8 mouse cellular contexts compared by ENCODE assay signal in the genomic region with DNA sequence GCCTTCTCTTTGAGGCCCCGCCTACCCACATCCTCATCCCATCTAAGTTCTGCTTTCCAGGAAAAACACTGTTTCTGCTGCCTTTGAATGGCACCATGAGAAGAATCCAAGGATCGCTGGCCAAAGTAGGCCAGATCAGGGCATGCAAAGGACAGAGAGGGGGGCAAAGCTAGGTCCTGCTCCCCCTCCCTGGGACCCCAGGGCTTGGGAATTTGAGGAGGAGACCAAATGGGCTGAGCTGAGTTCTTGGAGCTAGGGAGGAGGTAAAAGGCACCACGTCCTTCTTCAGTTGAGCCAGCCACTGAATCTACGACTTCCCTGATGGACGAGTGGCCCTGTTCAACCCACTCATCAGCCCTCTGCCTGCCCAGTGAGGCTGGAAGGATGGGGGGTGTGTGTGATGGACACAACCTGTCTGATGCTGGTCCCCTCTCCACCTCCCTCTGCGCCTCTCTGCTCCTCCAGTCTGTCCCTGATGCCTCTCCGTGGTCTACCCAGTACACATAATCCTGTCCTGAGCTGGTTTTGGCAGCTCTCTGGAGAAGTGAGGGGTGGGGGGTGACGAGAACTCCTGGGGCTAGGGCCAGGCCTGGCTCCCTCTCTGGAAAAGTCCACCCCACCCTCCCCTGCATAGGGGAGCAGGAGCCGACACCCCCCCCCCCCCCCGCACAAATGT. TPM values are rescaled to one million over a fixed set of nuclear protein-coding genes. Genes with fewer than 3 reads are reported as not detected.
DNase-seq lines count a peak whose midpoint lies in the region; ATAC-seq and TF ChIP-seq lines count a peak whose summit lies in the region.

No protein-coding gene starts in this region.

- H3K4me1 ChIP-seq in embryonic facial prominence, embryonic 10.5 days = peaks cover 81% of the 10 kb centered on the region
- peaks cover 41% of the 10 kb centered on the region for H3K4me1 ChIP-seq in heart, postnatal 0 days (ENCODE audit: control insufficient read depth, insufficient read depth)
- H3K4me1 ChIP-seq in liver, embryonic 15.5 days (replicated peaks) = peaks cover 27% of the 10 kb centered on the region

- no peak overlapping the region; the same call in 1 of the 2 replicates for H3K27ac ChIP-seq in embryonic facial prominence, embryonic 10.5 days (replicated peaks)
- peak overlapping the region; percentile 96 for H3K27ac ChIP-seq in heart, postnatal 0 days (ENCODE audit: low read depth)
- H3K27ac ChIP-seq in liver, embryonic 15.5 days (replicated peaks) = no peak overlapping the region
- no peak overlapping the region for H3K27ac ChIP-seq in layer of hippocampus, adult 2 months

- H3K4me2 ChIP-seq in heart, postnatal 0 days (ENCODE audit: low read depth, low read length) = peak overlapping the region; percentile 75
- H3K4me2 ChIP-seq in liver, embryonic 15.5 days = peak overlapping the region; percentile 77; the same call in 1 of the 2 replicates

- H3K9me3 ChIP-seq in embryonic facial prominence, embryonic 10.5 days = no peaks in the 10 kb centered on the region
- H3K9me3 ChIP-seq in heart, postnatal 0 days (replicated peaks; ENCODE audit: control insufficient read depth, low read length) = no peaks in the 10 kb centered on the region
- no peaks in the 10 kb centered on the region for H3K9me3 ChIP-seq in liver, embryonic 15.5 days (replicated peaks)

- no peak for ATAC-seq in heart, postnatal 0 days (ENCODE audit: insufficient read depth, low read depth)
- ATAC-seq in liver, embryonic 15.5 days (ENCODE audit: insufficient read depth) = no peak

- peaks cover 21% of the 10 kb centered on the region for H3K27me3 ChIP-seq in embryonic facial prominence, embryonic 10.5 days (replicated peaks; ENCODE audit: low read depth, poor library complexity, severe bottlenecking)
- H3K27me3 ChIP-seq in heart, postnatal 0 days (ENCODE audit: control insufficient read depth, insufficient read depth, low read length) = no peaks in the 10 kb centered on the region
- H3K27me3 ChIP-seq in liver, embryonic 15.5 days = peaks cover 52% of the 10 kb centered on the region

- H3K36me3 ChIP-seq in embryonic facial prominence, embryonic 10.5 days (replicated peaks) = peaks cover 6% of the 10 kb centered on the region; the same call in 1 of the 2 replicates
- H3K36me3 ChIP-seq in heart, postnatal 0 days (replicated peaks; ENCODE audit: control insufficient read depth, insufficient read depth, low read length) = peaks cover 5% of the 10 kb centered on the region
- no peaks in the 10 kb centered on the region for H3K36me3 ChIP-seq in liver, embryonic 15.5 days (replicated peaks)

- DNase-seq in gastrocnemius, postnatal 25 days = peak; percentile 42
- no peak for DNase-seq in gastrocnemius, postnatal 10 days
- DNase-seq in embryonic facial prominence, embryonic 10.5 days (ENCODE audit: low spot score) = no peak
- no peak for DNase-seq in heart, postnatal 0 days (ENCODE audit: low spot score)
- no peak for DNase-seq in right cerebral cortex, postnatal 14 days
- DNase-seq in layer of hippocampus, adult 2 months (ENCODE audit: low spot score in 2 of 2) = no peak
- no peak for DNase-seq in right cerebral cortex, adult 18-20 months

- TF ChIP-seq EP300 in heart, postnatal 0 days (IDR thresholded peaks at IDR 0.05; ENCODE audit: low read depth) = no peak

- H3K4me3 ChIP-seq in embryonic facial prominence, embryonic 10.5 days = peak overlapping the region; percentile 62
- peak overlapping the region; percentile 57 for H3K4me3 ChIP-seq in heart, postnatal 0 days (ENCODE audit: low read depth, low read length)
- H3K4me3 ChIP-seq in liver, embryonic 15.5 days (replicated peaks) = no peak overlapping the region
- H3K4me3 ChIP-seq in layer of hippocampus, adult 2 months = no peak overlapping the region; the same call in 1 of the 2 replicates

- no peak for TF ChIP-seq CTCF in heart, postnatal 0 days (IDR thresholded peaks at IDR 0.05; ENCODE audit: low read depth)
- TF ChIP-seq CTCF in layer of hippocampus, adult 2 months (conservative IDR thresholded peaks at IDR 0.05) = no peak

- WGBS in embryonic facial prominence, embryonic 10.5 days = 36% methylated on average over 10 of the region's 10 CpGs
- 48% methylated on average over 8 of the region's 10 CpGs for WGBS in heart, postnatal 0 days
- 52% methylated on average over 10 of the region's 10 CpGs for WGBS in liver, embryonic 15.5 days (ENCODE audit: insufficient replicate concordance)

- peak overlapping the region; percentile 69 for H3K9ac ChIP-seq in heart, postnatal 0 days (replicated peaks; ENCODE audit: low read depth, low read length)
- no peak overlapping the region for H3K9ac ChIP-seq in liver, embryonic 15.5 days

RNA-seq across cellular contexts. Expression of a gene that starts 1.1 kb away (rescaled TPM):
- 10 to 100 TPM; 21.3 to 37.2 TPM for total RNA-seq in gastrocnemius, postnatal 25 days (2021)
- 10 to 100 TPM; 23.9 to 26.3 TPM for total RNA-seq in gastrocnemius, postnatal 10 days (2021)
- polyA plus RNA-seq in embryonic facial prominence, embryonic 10.5 days (2016; fragmentation: Nextera tagmentation; extraction: Ambion mirVana) = 1.00 and 1.6 TPM in 2 replicates
- 20.2 and 23.8 TPM in 2 replicates for total RNA-seq in heart, postnatal 0 days (2014; rRNA removed; ENCODE audit: low replicate concordance)
- polyA plus RNA-seq in heart, postnatal 0 days (2015; fragmentation: Nextera tagmentation; extraction: Ambion mirVana) = 7.5 and 11.2 TPM in 2 replicates
- polyA plus RNA-seq in liver, embryonic 15.5 days (2015; fragmentation: Nextera tagmentation; extraction: Ambion mirVana) = 0.79 and 1.0 TPM in 2 replicates
- total RNA-seq in layer of hippocampus, adult 2 months (2021) = 1 to 10 TPM; 7.0 to 7.9 TPM

RNA-seq across cellular contexts. Expression of a gene that starts 28.0 kb away (rescaled TPM):
- 100 to 1,000 TPM; 111 to 133 TPM for total RNA-seq in gastrocnemius, postnatal 25 days (2021)
- 100 to 1,000 TPM in 1 of 2 experiments, 10 to 100 TPM in 1; 96.8 to 111 TPM for total RNA-seq in gastrocnemius, postnatal 10 days (2021)
- 49.5 and 50.0 TPM in 2 replicates for polyA plus RNA-seq in embryonic facial prominence, embryonic 10.5 days (2016; fragmentation: Nextera tagmentation; extraction: Ambion mirVana)
- total RNA-seq in heart, postnatal 0 days (2014; rRNA removed; ENCODE audit: low replicate concordance) = 213 and 278 TPM in 2 replicates
- 50.1 and 51.9 TPM in 2 replicates for polyA plus RNA-seq in heart, postnatal 0 days (2015; fragmentation: Nextera tagmentation; extraction: Ambion mirVana)
- polyA plus RNA-seq in liver, embryonic 15.5 days (2015; fragmentation: Nextera tagmentation; extraction: Ambion mirVana) = 34.8 and 39.0 TPM in 2 replicates
- 10 to 100 TPM; 49.6 to 55.2 TPM for total RNA-seq in layer of hippocampus, adult 2 months (2021)

RNA-seq across cellular contexts. Expression of a gene that starts 52.7 kb away (rescaled TPM):
- 10 to 100 TPM; 14.0 to 26.6 TPM for total RNA-seq in gastrocnemius, postnatal 25 days (2021)
- 10 to 100 TPM; 19.7 to 29.7 TPM for total RNA-seq in gastrocnemius, postnatal 10 days (2021)
- 9.7 and 10.9 TPM in 2 replicates for polyA plus RNA-seq in embryonic facial prominence, embryonic 10.5 days (2016; fragmentation: Nextera tagmentation; extraction: Ambion mirVana)
- 22.9 and 63.8 TPM in 2 replicates for total RNA-seq in heart, postnatal 0 days (2014; rRNA removed; ENCODE audit: low replicate concordance)
- polyA plus RNA-seq in heart, postnatal 0 days (2015; fragmentation: Nextera tagmentation; extraction: Ambion mirVana) = 55.8 and 59.6 TPM in 2 replicates
- polyA plus RNA-seq in liver, embryonic 15.5 days (2015; fragmentation: Nextera tagmentation; extraction: Ambion mirVana) = 17.4 and 18.2 TPM in 2 replicates
- 10 to 100 TPM in 1 of 2 experiments, 1 to 10 TPM in 1; 9.3 to 10.5 TPM for total RNA-seq in layer of hippocampus, adult 2 months (2021)

Comparison
In these comparisons a context has a peak if more than half of its experiments do, and no peak if none do; other contexts are left out.
1. H3K4me3 ChIP-seq: peak in embryonic facial prominence, embryonic 10.5 days (single experiment) and heart, postnatal 0 days (single experiment); none in liver, embryonic 15.5 days (single experiment) and layer of hippocampus, adult 2 months (single experiment).